Mouse (Mus musculus) mouse embryonic stem cell (cell line): ENCODE data around the gene Akt3.

Experiments used
- in situ Hi-C, 2 experiments: fragments of 300-500 bp; cut with MboI; formaldehyde crosslinking; loops; 1 replicate in 1 of 2; 3 replicates in 1 of 2; pipeline ENCODE4 v1.14.3; 2019 to 2020; ENCODE audit warnings: low sequenced_read_pairs in 2 of 2, low pct_unique_long_range_greater_than_20kb in 1 of 2, mixed read lengths in 1 of 2; ENCODE audit not compliant: unreplicated experiment in 1 of 2

Akt3 gene

DNA sequence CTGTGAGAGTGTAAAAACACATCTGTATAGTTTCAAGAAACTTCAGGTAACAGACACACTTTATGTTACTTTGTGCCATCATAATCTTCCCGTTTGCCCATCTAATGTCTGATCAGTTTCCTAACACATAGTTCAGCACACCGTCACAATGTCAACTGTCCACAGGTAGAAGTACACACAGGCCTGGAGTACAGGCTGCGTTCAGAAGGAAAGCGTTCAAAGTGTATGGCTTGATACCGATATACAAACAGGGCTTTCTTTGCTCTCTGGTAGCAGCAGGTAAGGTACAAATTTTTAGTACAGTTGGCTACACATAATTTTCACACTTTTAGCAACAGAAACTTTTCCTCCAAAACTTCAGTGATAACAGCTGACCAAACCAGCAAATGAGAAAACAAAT, 238.3 kb downstream of the Akt3 start:
- in situ Hi-C loops = no loop called here

DNA sequence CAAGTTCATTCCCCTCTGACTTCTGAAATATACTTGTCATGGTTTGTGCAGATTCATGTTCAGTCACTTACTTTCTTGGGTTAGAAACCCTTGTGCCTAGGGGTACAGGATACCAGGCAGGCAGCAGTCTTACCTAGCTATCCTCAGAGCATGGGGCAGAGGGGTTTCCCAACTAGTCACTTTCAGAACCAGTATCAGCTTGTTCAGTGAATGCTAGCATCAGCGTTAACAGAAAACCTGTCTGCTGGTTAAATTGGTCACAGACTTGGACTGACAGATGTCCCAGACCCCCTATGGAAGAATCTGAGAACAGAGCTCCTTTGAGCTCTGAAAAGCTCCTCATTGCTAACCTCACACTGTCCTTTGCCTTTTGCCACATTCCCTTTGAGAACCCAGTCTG, 239.3 kb downstream of the Akt3 start:
- in situ Hi-C loops = no loop called here

DNA sequence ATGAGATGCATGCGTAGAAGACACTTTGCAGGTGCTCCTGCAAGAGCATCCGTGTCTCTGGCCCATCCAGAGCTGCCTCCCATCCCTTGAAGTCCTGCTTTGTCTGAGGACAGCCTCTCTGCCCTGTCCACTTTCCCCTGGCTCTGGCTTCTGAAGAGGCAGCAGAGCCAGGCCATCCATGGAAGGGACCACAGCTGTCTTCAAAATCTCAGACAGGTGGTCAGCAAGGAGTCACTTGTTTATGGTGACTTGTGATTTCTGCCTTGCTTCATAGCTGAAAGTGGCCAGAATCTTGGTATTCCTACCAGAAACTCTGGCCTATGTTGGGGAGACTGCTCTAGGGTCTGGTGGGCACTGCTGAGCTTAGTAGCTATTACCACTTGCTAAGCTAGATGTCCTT, 241.3 kb downstream of the Akt3 start:
- in situ Hi-C loops = no loop called here

DNA sequence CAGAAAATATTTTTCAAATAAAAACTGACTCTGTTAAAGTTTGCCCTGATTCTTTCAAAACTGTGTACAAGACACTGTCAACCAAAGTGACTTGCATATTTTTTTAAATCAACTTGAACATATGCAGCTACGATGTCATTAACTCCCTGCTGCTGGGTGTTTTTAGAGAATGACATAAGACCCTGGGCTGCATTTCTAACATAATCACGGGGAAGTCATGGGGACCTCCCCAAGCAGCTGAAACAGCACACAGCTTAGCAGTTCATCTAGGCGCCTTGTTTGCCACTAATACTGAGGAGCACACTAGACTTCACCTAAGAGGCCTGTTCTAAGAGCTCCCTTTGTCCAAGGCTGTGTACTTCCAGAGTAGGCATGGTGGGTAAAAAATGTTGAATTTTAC, 242.1 kb downstream of the Akt3 start:
- in situ Hi-C loops = no loop called here

DNA sequence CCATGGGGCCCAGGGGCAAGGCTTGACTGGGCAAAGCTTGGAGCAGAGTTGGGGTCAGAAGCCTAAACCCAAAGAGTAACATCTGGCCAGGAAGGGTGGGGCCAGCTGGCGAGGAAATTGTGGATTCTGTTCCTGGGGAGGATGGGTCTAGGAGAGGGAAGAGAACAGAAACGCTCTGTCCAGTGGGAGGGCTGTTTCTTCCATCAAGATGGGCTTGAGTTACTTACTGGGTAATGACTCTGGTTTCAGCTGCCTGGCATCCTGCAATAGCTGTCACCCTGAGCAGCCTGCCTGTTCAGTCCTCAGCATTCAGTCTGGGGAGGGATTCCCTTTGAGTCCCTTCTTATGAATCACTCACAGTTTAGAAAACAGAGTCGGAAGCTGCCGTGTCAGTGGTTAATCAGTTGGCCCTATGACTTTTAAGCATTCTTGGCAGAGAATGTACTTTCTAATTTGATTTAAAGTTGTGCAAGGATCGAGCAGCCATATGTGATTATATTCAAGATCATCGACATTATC, 243.0 kb downstream of the Akt3 start:
- in situ Hi-C loops = no loop called here

DNA sequence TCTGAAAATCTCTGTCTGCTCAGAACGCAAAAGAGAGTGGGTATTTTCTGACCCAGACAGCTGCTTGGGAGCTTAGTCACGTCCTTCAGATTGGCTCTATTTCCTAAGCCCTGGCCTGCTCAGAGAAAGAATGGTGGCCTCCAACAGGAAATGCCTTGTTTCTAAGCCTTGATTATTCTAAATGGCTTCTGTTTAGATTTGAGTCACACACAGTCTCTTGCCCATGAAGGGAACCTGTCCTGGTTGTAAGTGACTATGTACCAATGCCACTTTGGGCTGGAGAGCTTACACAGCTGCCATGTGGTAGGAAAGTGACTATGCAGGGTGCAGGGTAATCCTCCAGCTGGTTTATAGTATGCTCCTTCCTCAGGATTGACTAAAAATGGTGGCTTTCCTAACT, 243.7 kb downstream of the Akt3 start:
- in situ Hi-C loops = no loop called here

DNA sequence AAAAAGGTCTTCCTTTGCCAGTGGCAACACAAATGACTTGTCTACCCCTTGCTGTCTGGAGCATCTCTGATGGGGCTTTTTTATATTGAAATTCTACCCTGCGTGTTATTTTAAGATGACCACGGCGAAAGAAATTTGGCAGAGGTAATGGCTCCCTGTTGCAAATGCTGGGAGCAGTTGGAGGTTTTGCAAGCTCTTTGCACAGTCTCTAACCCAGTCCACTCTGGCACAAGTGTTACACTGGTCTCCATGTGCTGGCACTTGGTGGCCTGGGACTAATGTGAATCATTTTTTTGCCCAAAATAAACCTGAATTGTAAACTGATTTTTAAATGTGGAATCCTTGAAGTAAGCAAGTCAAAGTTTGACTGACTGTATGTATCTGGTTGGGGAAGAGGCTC, 244.2 kb downstream of the Akt3 start:
- in situ Hi-C loops = no loop called here

DNA sequence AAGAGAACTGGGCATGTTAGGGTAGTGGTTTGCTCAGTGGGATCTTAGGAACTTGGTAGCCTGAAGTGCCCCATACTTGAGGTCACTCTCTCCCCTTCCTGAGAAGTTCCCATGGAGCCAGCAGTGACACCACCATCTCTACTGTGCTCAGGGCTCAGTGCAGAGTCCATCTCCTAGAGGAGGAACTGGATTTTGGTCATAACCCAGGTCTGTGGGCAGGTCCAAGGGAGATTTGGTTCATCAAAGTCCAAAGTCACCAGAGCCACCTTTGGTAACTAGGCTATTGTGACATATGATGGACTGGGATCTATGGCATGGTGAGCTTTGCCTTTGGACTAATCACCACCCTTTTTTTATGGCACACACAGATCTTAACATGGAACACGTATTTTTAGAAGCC, 244.7 kb downstream of the Akt3 start:
- in situ Hi-C loops = no loop called here

DNA sequence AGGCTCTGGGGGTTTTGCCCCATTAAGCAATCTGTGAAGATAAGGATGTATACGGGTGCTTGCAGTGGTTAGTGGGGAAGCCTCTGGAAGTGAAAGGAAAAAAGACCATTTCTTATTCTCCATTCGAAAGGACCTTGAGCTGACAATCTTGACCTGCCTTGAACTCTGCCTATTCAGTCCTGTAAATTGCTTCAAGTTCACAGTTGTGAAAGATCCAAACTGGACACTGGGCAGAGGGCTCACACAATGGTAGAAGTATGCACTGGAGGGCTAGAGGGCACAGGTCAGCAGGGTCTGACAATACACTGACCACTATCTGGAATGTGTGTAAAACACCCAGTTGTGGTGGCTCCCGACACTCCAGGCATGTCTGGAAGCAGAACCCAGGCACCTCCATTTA, 245.2 kb downstream of the Akt3 start:
- in situ Hi-C loops = no loop called here

DNA sequence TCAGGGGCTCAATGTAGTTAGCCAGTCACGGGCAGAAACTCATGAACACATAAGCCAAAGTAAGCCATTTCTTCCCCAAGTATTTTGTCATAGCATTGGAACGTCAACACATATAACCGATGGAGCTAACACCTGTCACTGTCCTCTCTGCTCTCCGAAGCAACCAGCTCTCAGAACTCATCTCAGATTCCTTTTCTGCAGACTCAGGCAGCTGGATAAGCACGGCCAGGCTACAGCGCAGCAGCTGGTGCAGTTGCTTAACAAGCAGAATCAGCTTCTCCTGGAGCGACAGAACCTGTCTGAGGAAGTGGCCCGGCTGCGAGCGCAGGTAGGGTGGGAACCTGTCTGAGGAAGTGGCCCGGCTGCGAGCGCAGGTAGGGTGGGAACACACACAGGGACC, 246.3 kb downstream of the Akt3 start:
- in situ Hi-C loops = no loop called here

DNA sequence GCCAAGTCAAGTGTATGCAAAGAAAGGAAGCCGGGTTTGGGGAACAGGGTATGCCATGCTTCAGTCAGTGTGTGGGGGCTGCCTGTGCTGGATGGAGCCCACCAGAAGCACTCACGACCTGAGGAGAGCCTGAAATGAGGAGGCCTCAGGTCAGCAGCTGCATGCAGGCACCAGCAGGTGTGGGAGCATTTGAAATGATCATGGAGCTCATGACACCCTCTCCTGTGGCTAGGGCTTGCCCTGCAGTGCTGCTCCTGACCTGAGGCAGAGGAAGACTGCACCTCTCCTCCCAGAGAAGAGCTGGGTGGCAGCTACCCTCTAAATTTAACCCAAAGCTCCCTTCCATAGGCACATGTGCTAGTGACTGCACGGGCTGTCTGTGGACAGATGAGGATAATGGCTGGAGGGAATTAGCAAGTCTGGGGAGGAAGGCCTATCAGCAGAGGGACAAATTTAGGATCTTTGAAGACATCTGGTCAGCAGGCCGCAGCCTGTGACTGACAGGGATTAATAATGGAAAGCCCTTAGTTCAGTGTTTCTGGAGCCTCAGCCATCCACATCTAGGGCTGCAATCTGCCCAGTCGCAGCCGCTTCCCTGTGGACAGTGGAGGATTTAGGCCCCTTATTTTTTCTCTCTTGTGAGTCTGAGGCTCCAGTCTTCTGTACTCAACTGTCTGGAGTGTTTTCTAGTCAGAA, 247.2 kb downstream of the Akt3 start:
- in situ Hi-C loops = no loop called here

DNA sequence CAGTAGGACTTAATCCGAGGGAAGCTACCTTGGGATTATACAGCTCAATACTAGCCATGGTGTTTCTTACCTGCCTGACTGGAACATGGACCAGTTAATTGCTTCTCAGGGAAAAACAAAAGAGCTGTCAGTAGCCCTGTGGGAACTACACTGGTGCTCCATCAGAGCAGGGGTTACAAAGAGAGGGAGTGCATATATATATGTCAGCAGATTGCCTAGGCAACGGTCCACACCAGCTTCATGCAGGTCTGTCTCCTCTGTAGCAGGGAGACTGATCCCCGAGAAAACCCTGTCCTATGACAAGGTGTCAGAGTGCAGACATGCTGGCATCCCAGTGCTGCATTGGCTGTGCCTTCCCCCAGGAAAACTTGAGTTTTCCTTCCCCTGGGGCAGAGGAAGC, 248.0 kb downstream of the Akt3 start:
- in situ Hi-C loops = no loop called here

DNA sequence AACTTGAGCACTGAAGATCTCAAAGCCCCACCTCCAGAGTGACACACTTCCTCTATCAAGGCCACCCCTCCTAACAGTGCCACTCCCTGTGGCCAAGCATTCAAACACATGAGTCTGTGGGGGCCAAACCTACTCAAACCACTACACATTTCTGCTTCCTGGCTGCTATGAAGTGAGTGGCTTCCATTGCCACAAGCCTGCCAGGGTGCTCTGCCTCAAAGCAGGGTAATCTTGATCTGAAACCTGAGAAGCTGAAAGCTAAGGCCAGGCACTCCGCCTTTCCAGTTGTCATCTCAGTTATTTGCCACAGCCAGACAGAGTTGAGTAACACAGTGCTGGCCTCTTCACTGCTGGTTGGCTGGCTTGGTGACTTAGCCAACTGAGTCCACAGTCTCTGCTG, 249.2 kb downstream of the Akt3 start:
- in situ Hi-C loops = no loop called here

DNA sequence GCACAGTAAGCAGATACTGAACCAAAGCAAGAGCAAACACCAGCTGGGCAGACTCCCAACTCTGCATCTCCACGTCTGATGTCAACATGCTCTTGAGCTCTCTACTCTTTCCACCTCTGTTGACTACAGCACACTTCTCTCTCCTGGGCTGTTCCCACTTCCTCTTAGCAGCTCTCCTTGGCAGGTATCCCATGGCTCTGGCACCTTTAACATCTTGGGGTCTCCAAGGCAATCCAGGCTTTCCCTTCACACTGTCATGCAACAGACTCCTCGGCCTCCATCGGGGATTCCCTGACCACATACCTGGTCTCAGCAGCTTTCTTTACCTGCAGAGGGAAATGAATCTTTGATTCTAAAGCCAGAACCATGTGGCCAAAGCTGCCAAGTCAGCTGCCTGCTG, 250.6 kb downstream of the Akt3 start:
- in situ Hi-C loops = no loop called here

DNA sequence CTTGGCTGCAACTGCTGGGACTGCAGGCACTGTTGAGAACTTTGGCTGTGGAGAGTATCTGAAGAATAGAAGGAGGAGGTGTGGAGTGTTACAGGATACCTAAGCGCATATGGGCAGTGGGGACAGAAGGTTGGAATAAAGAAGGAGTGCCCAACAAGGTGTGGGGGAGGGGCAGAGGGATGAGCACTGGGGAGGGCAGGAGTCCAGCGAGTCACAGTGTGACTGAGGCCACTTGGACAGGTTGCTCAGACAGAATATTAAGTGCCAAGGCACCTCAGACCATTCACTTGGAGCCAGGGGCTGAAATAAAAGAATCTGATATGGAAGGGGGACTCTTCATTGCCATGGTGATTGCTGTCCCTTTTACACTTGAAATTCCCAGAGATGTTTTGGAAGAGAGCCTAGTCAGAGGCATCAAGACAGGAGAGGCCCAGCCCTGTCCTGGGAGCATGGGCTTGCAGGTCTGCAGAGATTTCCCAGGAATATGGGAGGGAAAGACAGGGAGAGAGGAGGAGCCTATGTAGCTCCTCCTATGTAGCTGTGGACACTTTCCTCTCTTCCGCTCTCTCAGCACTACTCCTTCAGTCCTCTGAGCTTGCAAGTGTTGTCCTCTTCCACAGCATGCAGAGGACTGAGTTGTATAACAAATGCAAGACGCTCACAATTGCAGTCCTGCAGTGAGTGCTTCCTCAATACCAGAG, 253.8 kb downstream of the Akt3 start:
- in situ Hi-C loops = no loop called here

DNA sequence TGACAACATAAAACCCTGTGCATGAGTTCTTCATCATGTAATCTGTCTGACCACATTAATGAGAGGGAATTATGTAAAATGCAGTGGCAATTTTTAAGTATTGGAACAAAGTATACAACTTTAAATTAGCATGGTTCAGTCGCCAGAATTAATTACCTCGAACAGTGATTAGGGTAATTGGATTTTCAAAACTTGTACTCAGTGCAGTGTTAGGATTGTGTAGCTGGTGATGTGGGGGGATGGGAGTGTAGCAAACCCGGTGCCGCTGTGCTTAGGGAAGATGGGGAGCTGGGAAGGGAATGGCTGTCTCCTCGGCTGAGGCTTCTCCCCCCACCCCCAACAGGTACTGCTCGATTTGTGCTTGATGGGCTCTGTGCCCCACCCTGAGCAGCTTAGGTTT, 255.1 kb downstream of the Akt3 start:
- in situ Hi-C loops = no loop called here

DNA sequence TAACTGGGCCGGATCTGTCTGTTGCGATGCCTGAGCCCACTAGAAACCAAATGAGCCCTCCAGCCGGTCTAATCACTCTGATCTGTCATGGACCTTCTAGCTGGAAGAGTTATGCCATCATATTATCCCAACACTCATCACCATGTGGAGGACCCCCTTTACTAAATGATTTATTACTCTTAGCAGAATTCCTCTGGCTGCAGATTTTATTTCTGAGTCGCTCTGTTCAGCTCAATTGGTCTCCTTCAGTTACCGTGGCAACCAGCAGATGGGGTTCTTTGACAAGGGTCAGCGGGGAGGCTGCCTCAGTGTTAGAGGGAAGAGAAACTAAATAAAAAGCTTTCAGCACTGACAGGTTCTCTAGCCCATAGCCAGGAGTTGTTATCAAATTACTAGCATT, 259.0 kb downstream of the Akt3 start:
- in situ Hi-C loops = no loop called here

DNA sequence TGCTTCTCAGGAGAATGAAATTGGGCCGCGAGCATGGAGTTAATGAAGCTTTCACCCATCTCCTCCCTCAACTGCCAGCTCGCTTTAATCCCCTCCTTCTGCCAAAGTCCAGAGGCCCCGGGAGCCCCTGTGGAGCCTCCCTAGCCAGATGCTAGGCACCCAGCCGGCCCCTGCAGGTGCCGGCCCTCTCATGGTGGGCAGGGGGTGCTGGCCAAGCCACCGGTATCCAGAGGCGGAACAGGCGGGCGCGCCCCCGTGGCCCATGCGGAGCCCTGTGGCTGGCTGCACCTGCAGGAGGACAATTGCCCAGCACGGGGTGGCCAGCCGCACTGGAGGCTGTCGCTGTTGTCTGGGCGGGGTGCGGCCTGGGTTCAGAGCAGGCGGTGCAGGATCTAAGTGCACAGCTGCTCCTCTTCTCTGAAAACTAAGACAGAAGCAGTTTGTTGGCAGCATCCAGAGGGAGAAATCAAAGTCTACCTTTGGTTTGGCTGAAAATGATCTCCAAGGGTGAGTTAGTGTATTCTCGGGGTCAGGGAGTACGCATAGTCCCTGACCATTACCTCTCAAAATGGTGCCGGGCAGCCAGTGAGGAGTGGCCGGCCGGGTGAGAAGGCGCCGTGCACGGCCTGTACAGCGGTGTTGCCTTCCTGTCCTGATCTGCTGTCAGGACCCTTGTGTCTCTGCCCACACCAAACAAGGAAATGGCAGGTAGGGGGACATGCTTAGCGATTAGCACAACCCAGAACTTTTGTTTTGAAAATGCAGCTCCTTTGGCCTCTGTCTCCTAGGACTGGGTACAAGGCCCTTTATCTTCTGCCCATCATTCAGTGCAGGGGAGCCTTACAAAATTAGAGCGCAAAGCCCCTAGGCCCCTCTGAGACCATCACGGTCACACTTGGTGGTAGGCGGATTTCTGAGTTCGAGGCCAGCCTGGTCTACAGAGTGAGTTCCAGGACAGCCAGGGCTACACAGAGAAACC, 260.0 kb downstream of the Akt3 start:
- in situ Hi-C loops = no loop called here

DNA sequence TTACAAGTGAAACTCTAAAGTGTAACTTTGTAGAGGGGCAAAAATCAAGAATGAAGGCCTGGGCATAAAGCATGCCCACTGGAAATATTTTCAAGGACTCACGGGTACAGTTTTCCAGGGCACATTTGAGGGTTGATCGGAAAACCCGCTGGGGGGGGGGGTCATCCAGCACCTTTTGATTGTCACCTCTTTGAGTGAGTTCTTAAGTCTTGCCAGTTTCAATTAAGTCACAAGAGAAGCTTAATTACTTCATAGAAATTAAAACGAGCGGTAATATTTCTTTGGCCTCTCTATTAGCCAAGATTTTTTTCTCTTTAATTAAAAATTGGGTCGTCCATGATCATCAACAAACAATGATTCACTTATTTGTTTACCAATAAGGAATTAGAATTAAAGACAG, 260.7 kb downstream of the Akt3 start:
- in situ Hi-C loops = no loop called here
